Mouse (Mus musculus): ENCODE data around the gene Fbxw8. TPM values are rescaled to one million over a fixed set of nuclear protein-coding genes. Genes with fewer than 3 reads are reported as not detected.

Gene Fbxw8
- polyA plus RNA-seq, 1 experiment from 2014 or later: 16.8 TPM

DNA sequence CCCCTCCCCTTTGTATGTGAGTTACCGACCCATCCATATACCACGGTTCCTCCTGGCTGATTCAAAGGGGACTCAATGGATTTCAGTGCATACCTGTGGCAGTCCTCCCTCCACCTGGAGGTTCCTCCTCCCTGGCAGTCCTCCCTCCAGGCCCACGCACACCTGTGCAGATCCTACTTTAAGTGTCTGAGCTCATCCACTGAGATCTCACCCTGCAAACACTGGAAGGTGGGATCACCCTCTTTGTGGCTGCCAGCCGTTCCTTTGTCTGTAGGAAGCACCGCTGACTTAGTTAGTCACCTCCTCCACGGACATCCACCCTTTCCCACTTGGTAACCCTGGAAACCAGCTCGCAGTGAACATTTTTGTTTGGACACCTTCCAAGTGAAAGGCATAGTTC, 22.4 kb upstream of the Fbxw8 start:
- H3K27me3 ChIP-seq (ENCODE audit: control insufficient read depth, insufficient read depth, low read length): peaks cover 32% of the 10 kb centered on the region
- no peak overlapping the region for H3K9ac ChIP-seq (ENCODE audit: low read depth, low read length)
- ATAC-seq (replicated peaks; ENCODE audit: insufficient number of reproducible peaks, low FRiP score, low TSS enrichment): no peak
- no peak overlapping the region for H3K27ac ChIP-seq (ENCODE audit: low read depth, low read length)
- H3K4me1 ChIP-seq (ENCODE audit: control insufficient read depth, insufficient read depth, low read length): peaks cover 4% of the 10 kb centered on the region; the same call in 1 of the 2 replicates
- H3K9me3 ChIP-seq (replicated peaks; ENCODE audit: control insufficient read depth, low read length): peaks cover 3% of the 10 kb centered on the region
- H3K36me3 ChIP-seq (ENCODE audit: control insufficient read depth, insufficient read depth, low read length): no peaks in the 10 kb centered on the region
- no peak overlapping the region for H3K4me3 ChIP-seq (ENCODE audit: low read depth, low read length)
- WGBS (ENCODE audit: insufficient replicate concordance): 61% methylated on average over 7 of the region's 7 CpGs
- H3K4me2 ChIP-seq: no peak overlapping the region

DNA sequence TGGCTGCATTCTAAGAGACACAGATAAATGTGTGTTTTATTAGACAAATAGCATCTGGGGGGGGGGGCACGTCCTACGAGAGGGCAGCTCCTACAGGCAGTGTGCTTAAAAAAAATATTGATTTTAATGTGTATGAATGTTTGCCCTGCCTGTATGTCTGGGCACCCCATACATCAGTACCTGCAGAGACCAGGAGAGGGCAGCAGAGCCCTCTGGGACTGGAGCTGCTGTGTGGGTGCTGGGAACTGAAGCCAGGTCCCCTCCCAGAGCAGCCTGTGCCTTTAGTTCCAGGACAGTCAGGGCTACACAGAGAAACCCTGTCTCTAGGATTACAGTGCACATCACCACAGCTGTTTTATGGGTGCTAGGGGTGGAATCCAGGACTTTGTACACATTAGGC, 19.9 kb upstream of the Fbxw8 start:
- Histone ChIP-seq H3K9ac (ENCODE audit: low read depth, low read length) (no peak overlapping the region), H3K27me3 (ENCODE audit: control insufficient read depth, insufficient read depth, low read length) (peaks cover 56% of the 10 kb centered on the region), H3K4me2 (peak overlapping the region; percentile 63; the same call in 1 of the 2 replicates), H3K9me3 (replicated peaks; ENCODE audit: control insufficient read depth, low read length) (peaks cover 3% of the 10 kb centered on the region), H3K4me1 (ENCODE audit: control insufficient read depth, insufficient read depth, low read length) (peaks cover 10% of the 10 kb centered on the region), H3K4me3 (ENCODE audit: low read depth, low read length) (no peak overlapping the region), H3K27ac (ENCODE audit: low read depth, low read length) (no peak overlapping the region), H3K36me3 (ENCODE audit: control insufficient read depth, insufficient read depth, low read length) (no peaks in the 10 kb centered on the region)
- ATAC-seq (replicated peaks; ENCODE audit: insufficient number of reproducible peaks, low FRiP score, low TSS enrichment): no peak
- 43% methylated on average over 2 of the region's 2 CpGs for WGBS (ENCODE audit: insufficient replicate concordance)

DNA sequence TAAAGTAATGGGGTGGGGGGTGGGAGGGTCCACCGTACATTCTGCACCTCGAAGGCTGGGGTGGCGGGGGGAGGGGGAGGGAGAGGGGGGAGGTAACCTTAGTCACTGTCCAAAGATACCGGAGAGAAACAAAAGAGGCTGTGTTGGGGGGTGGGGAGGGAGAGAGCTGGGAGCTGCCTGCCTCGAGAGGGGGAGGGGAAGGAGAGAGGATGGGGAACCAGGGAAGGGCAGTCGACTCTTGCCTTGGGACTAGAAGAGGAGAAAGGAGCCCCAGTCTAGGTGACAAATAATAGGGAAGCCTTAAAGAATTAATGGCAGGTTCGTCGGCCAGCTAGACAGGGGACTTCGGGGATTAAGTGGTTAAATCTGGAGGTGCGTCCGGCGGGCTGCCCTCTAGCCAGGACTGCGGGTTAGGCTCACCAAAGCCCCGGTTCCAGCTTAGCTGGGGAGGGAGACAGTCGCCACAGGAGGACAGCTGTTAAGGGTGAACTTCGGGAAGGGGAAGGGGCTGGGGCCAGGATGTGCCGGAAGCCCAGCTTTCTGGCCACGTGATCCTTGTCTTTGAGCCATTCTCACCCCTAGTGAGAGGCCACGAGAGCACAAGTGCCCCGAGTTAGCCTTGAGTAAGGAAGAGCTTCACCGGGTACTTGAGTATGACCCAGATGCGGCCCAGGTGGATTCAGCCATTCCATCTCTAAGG, 19.2 kb upstream of the Fbxw8 start:
- H3K4me2 ChIP-seq: peak overlapping the region; percentile 63
- no peak for ATAC-seq (replicated peaks; ENCODE audit: insufficient number of reproducible peaks, low FRiP score, low TSS enrichment)
- H3K27me3 ChIP-seq (ENCODE audit: control insufficient read depth, insufficient read depth, low read length): peaks cover 63% of the 10 kb centered on the region
- no peaks in the 10 kb centered on the region for H3K36me3 ChIP-seq (ENCODE audit: control insufficient read depth, insufficient read depth, low read length)
- H3K9ac ChIP-seq (ENCODE audit: low read depth, low read length): 0 out of 2 replicates have a peak overlapping the region, but pooled peaks have one; percentile 22
- no peak overlapping the region for H3K27ac ChIP-seq (ENCODE audit: low read depth, low read length)
- peaks cover 3% of the 10 kb centered on the region for H3K9me3 ChIP-seq (replicated peaks; ENCODE audit: control insufficient read depth, low read length)
- 1% methylated on average over 22 of the region's 22 CpGs for WGBS (ENCODE audit: insufficient replicate concordance)
- H3K4me3 ChIP-seq (ENCODE audit: low read depth, low read length): peak overlapping the region; percentile 32
- peaks cover 12% of the 10 kb centered on the region for H3K4me1 ChIP-seq (ENCODE audit: control insufficient read depth, insufficient read depth, low read length)

DNA sequence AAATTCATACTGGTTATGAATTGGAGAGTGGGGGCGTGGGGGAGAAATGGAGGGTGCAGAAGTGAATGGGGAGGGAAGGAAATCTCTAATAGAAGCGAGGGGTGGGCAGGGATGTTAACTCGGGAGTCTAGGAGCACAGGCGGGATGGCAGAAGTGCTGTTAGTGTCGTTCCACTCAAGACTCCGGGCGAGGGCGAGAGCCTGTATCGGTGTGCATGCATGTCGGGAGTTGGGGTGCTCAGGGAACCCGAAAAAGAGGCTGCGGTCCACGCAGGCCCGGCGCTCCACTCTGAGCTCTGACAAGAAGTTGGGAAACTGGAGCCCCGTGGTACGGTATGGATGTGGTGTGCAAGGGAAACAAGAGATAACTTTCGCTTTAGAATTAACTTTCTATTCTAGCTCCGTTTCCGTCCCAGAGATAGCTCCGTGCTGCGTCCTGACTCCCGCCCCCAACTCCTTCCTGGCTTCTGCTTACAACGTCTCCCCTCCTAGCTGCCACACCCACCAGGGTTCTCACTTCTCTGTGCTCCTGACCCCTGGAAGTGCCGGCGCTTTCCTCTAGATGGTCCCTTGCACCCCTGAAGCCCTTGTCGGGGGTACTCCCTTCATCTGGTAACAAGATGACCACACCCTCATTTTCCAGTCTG, 16.9 kb upstream of the Fbxw8 start:
- peaks cover 3% of the 10 kb centered on the region for H3K9me3 ChIP-seq (replicated peaks; ENCODE audit: control insufficient read depth, low read length)
- peak overlapping the region; percentile 44 for H3K4me3 ChIP-seq (ENCODE audit: low read depth, low read length)
- peaks cover 15% of the 10 kb centered on the region for H3K4me1 ChIP-seq (ENCODE audit: control insufficient read depth, insufficient read depth, low read length)
- H3K27me3 ChIP-seq (ENCODE audit: control insufficient read depth, insufficient read depth, low read length): peaks cover 76% of the 10 kb centered on the region
- H3K27ac ChIP-seq (ENCODE audit: low read depth, low read length): no peak overlapping the region
- ATAC-seq (replicated peaks; ENCODE audit: insufficient number of reproducible peaks, low FRiP score, low TSS enrichment): no peak
- WGBS (ENCODE audit: insufficient replicate concordance): under 1% methylated on average over 27 of the region's 27 CpGs
- 0 out of 2 replicates have a peak overlapping the region, but pooled peaks have one; percentile 39 for H3K9ac ChIP-seq (ENCODE audit: low read depth, low read length)
- H3K36me3 ChIP-seq (ENCODE audit: control insufficient read depth, insufficient read depth, low read length): no peaks in the 10 kb centered on the region
- H3K4me2 ChIP-seq: peak overlapping the region; percentile 73

DNA sequence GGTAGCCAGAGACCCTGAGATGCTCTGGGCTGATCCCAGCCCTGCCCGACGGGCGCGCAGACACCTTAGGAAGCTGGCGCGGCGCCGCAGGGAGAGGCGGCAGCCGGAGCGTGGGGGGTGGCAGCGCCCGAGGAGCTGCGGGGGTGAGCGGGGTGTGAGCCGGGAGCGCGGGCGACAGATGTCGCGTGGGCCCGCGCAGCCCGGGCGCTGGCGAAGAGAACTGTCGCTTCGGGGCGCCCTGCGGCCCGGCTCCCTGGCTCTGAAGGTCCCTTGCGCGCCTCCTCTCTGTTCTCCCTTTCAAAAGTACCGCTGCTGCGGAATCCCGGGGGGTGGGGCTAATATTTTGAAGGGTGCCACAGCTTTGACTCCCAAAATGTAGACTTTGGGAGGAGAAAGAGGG, 16.4 kb upstream of the Fbxw8 start:
- no peak for ATAC-seq (replicated peaks; ENCODE audit: insufficient number of reproducible peaks, low FRiP score, low TSS enrichment)
- WGBS (ENCODE audit: insufficient replicate concordance): under 1% methylated on average over 35 of the region's 36 CpGs

DNA sequence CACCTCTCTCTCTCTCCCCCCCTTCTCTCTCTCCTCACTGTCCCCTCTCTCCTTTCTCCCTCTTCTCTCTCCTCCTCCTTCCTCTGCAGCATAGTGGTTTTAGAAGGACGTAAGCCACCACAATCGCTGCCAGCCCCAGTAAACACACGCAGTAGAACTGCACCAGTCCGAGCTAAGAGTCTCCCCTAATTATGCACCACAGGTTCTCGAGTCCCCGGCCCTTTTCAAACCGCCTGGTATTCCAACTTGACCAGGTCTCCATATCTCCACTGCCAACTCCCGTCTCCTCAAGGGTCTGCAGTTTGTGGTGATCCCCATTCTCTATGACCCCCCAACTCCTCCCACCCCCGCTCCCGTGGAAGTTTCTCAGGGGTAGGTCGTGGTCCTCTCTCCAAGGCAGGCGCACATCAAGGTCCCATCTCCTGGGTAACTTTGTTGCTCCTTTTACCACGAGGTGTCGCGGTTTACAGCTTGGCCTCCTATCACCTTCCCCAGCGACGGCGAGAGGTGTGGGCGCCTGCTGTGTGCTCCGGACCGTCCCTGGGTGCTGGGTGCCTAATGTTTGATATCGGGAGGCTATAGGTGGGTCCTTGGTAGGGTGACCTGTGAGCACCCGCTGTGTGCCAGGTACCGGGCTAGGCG, 15.7 kb upstream of the Fbxw8 start:
- Histone ChIP-seq H3K4me3 (ENCODE audit: low read depth, low read length) (peak overlapping the region; percentile 44), H3K27ac (ENCODE audit: low read depth, low read length) (no peak overlapping the region), H3K4me1 (ENCODE audit: control insufficient read depth, insufficient read depth, low read length) (peaks cover 15% of the 10 kb centered on the region), H3K36me3 (ENCODE audit: control insufficient read depth, insufficient read depth, low read length) (no peaks in the 10 kb centered on the region), H3K27me3 (ENCODE audit: control insufficient read depth, insufficient read depth, low read length) (peaks cover 83% of the 10 kb centered on the region), H3K4me2 (peak overlapping the region; percentile 73), H3K9me3 (replicated peaks; ENCODE audit: control insufficient read depth, low read length) (peaks cover 3% of the 10 kb centered on the region), H3K9ac (ENCODE audit: low read depth, low read length) (no peak overlapping the region)
- WGBS (ENCODE audit: insufficient replicate concordance): under 1% methylated on average over 25 of the region's 25 CpGs
- ATAC-seq (replicated peaks; ENCODE audit: insufficient number of reproducible peaks, low FRiP score, low TSS enrichment): no peak

More for the DNA sequence above, 16.4 kb upstream of the Fbxw8 start:
- H3K4me3 ChIP-seq (ENCODE audit: low read depth, low read length): peak overlapping the region; percentile 44
- H3K4me1 ChIP-seq (ENCODE audit: control insufficient read depth, insufficient read depth, low read length): peaks cover 15% of the 10 kb centered on the region
- peaks cover 80% of the 10 kb centered on the region for H3K27me3 ChIP-seq (ENCODE audit: control insufficient read depth, insufficient read depth, low read length)
- H3K27ac ChIP-seq (ENCODE audit: low read depth, low read length): no peak overlapping the region
- peaks cover 3% of the 10 kb centered on the region for H3K9me3 ChIP-seq (replicated peaks; ENCODE audit: control insufficient read depth, low read length)
- H3K4me2 ChIP-seq: peak overlapping the region; percentile 73
- no peaks in the 10 kb centered on the region for H3K36me3 ChIP-seq (ENCODE audit: control insufficient read depth, insufficient read depth, low read length)
- H3K9ac ChIP-seq (ENCODE audit: low read depth, low read length): peak overlapping the region; percentile 39; the same call in 1 of the 2 replicates

DNA sequence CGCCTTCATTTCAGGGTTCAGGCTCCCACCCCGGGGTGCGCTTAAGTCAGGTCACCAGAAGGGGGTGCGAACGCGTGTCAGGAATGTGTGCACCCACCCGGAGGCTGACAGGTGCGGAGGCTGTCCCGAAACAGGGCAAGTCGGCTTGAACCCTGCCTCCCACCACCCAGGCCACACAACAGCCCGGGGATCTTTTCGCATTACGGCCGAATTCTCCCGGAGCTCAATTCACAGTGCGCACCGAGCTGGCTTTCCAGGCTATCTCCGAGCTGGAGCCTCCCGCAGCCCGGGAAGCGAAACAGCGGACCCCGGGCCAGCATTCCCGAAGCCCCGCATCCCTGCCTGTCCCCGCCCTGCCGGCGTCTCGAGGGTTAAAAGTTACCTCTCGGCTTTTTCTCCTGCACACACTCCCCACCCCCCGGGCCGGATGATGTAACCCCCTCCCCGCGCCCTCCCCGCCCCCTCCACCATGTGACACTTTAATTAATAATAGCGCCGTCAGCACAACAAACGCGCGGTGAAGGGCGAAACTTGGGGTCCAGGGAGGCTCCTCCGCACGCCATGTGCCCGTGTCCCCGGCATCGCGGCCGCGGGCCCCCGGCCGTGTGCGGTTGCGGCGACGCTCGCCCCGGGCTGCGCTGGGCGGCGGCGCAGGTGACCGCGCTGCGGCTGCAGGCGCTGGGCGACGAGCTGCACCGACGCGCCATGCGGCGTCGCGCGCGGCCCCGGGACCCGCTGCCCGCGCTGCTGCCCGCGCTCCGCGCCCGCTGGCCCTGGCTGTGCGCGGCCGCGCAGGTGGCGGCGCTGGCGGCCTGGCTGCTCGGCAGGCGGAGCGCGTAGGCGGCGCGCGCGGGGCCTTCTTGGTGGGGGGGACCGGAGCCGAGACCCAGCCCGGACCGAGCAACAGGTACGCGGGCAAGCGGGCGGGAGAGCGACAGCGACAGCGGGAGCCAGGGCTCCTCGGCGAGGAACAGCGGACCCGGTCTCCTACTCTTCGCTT, 14.3 kb upstream of the Fbxw8 start:
- Histone ChIP-seq H3K4me1 (ENCODE audit: control insufficient read depth, insufficient read depth, low read length) (peaks cover 15% of the 10 kb centered on the region), H3K27ac (ENCODE audit: low read depth, low read length) (no peak overlapping the region), H3K4me2 (peak overlapping the region; percentile 98), H3K4me3 (ENCODE audit: low read depth, low read length) (peak overlapping the region; percentile 55), H3K9ac (ENCODE audit: low read depth, low read length) (peak overlapping the region; percentile 43; the same call in 1 of the 2 replicates), H3K36me3 (ENCODE audit: control insufficient read depth, insufficient read depth, low read length) (no peaks in the 10 kb centered on the region), H3K9me3 (replicated peaks; ENCODE audit: control insufficient read depth, low read length) (no peaks in the 10 kb centered on the region), H3K27me3 (ENCODE audit: control insufficient read depth, insufficient read depth, low read length) (peaks cover 80% of the 10 kb centered on the region)
- WGBS (ENCODE audit: insufficient replicate concordance): under 1% methylated on average over 97 of the region's 117 CpGs
- ATAC-seq (replicated peaks; ENCODE audit: insufficient number of reproducible peaks, low FRiP score, low TSS enrichment): no peak

DNA sequence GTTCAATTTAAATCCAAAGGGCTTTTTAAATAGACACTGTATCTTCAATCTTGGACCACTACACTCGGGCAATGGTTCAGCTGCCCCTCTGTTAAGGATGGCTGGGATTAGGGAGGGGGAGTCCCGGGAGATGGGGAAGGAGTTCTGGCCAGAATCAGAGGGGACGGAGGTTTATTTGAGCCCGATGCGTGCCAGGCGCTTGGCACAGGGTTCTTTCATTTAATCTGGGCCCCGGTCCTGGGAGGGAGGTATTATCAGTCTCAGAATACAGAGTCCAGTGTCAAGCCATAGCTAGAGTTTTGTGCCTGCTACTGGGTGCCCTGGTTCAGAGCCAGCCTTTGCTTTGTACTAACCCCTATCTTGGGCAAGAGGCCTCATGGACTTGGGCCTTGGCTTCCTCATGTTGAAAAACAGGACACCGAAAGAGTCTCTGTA, 12.3 kb upstream of the Fbxw8 start:
- Histone ChIP-seq H3K27me3 (ENCODE audit: control insufficient read depth, insufficient read depth, low read length) (peaks cover 72% of the 10 kb centered on the region), H3K36me3 (ENCODE audit: control insufficient read depth, insufficient read depth, low read length) (no peaks in the 10 kb centered on the region), H3K9ac (ENCODE audit: low read depth, low read length) (no peak overlapping the region), H3K9me3 (replicated peaks; ENCODE audit: control insufficient read depth, low read length) (no peaks in the 10 kb centered on the region), H3K4me3 (ENCODE audit: low read depth, low read length) (no peak overlapping the region), H3K27ac (ENCODE audit: low read depth, low read length) (no peak overlapping the region), H3K4me1 (ENCODE audit: control insufficient read depth, insufficient read depth, low read length) (peaks cover 12% of the 10 kb centered on the region), H3K4me2 (no peak overlapping the region)
- ATAC-seq (replicated peaks; ENCODE audit: insufficient number of reproducible peaks, low FRiP score, low TSS enrichment): no peak
- WGBS (ENCODE audit: insufficient replicate concordance): 62% methylated on average over 8 of the region's 8 CpGs
